Mouse (Mus musculus) neural tube, embryonic 15.5 days (tissue): ENCODE measurements at regions not wholly inside any gene's neighbourhood (a gene's known extent, or its start where the extent isn't known, plus 50 kb on each side); places are given as distances from the start of the nearest gene placed in this dataset.
A peak's percentile ranks its signal among the peaks of the same experiment; 100 is the strongest.

Experiments used
- ATAC-seq: fragments of 200-750 bp; cut with Nextera tagmentation; 2 replicates; pipeline ENCODE4 v1.8.0; 2017; ENCODE audit warnings: mild to moderate bottlenecking, moderate TSS enrichment, moderate library complexity; ENCODE audit not compliant: low FRiP score
- H3K27ac ChIP-seq: fragments of 300-500 bp; sonication (generic); replicated peaks from 2 replicates; pipeline ENCODE4 v1.5.1; 2015; ENCODE audit warnings: mild to moderate bottlenecking, inconsistent platforms
- H3K27me3 ChIP-seq: fragments of 300-500 bp; sonication (generic); replicated peaks from 2 replicates; pipeline ENCODE4 v1.6.1; 2015; ENCODE audit warnings: inconsistent platforms
- H3K36me3 ChIP-seq: fragments of 300-500 bp; sonication (generic); 2 replicates; pipeline ENCODE4 v1.6.1; 2015; ENCODE audit warnings: inconsistent platforms
- H3K4me1 ChIP-seq: fragments of 300-500 bp; sonication (generic); 2 replicates; pipeline ENCODE4 v1.6.1; 2015; ENCODE audit warnings: inconsistent platforms
- H3K4me2 ChIP-seq: fragments of 300-500 bp; sonication (generic); 2 replicates; pipeline ENCODE4 v1.6.1; 2015; ENCODE audit warnings: inconsistent platforms, mild to moderate bottlenecking, moderate library complexity
- H3K4me3 ChIP-seq: fragments of 300-500 bp; sonication (generic); replicated peaks from 2 replicates; pipeline ENCODE4 v1.5.1; 2015; ENCODE audit warnings: mild to moderate bottlenecking, inconsistent platforms
- H3K9ac ChIP-seq: fragments of 300-500 bp; sonication (generic); replicated peaks from 2 replicates; pipeline ENCODE4 v1.6.1; 2015; ENCODE audit warnings: mild to moderate bottlenecking, inconsistent platforms
- H3K9me3 ChIP-seq: fragments of 300-500 bp; sonication (generic); replicated peaks from 2 replicates; pipeline ENCODE4 v1.6.1; 2016; ENCODE audit warnings: inconsistent platforms
- WGBS: fragments of 180-500 bp; shearing (Covaris S2); methylation state at CpG from one replicate; pipeline ENCODE4 v1.1.7; 2015; ENCODE audit warnings: mixed read lengths; 5-methylcytosine and 5-hydroxymethylcytosine counted together

- peaks cover 33% of the 10 kb centered on the region for H3K27me3 ChIP-seq
- no peak overlapping the region for H3K9ac ChIP-seq
- H3K4me1 ChIP-seq = no peaks in the 10 kb centered on the region
- H3K36me3 ChIP-seq = no peaks in the 10 kb centered on the region
- ATAC-seq = no peak
- H3K27ac ChIP-seq = no peak overlapping the region
- no peak overlapping the region for H3K4me2 ChIP-seq
- H3K9me3 ChIP-seq = no peaks in the 10 kb centered on the region
- no peak overlapping the region for H3K4me3 ChIP-seq
- 90% methylated on average over 9 of the region's 9 CpGs for WGBS
Measured at GRCm38 (mm10) chr5:101596996-101597395, 67.8 kb downstream of the Nkx6-1 start.

- H3K27me3 ChIP-seq = peaks cover 41% of the 10 kb centered on the region
- no peaks in the 10 kb centered on the region for H3K9me3 ChIP-seq
- H3K4me3 ChIP-seq = no peak overlapping the region
- no peak overlapping the region for H3K27ac ChIP-seq
- no peak overlapping the region for H3K4me2 ChIP-seq
- no peaks in the 10 kb centered on the region for H3K36me3 ChIP-seq
- WGBS = 49% methylated on average over 5 of the region's 5 CpGs
- H3K9ac ChIP-seq = no peak overlapping the region
- peaks cover 14% of the 10 kb centered on the region for H3K4me1 ChIP-seq
- no peak for ATAC-seq
Measured at GRCm38 (mm10) chr5:101591236-101591635, 73.6 kb downstream of the Nkx6-1 start.

- peaks cover 14% of the 10 kb centered on the region for H3K4me1 ChIP-seq
- peaks cover 42% of the 10 kb centered on the region for H3K27me3 ChIP-seq
- H3K4me2 ChIP-seq = no peak overlapping the region
- WGBS = 20% methylated on average over 12 of the region's 13 CpGs
- no peaks in the 10 kb centered on the region for H3K36me3 ChIP-seq
- no peaks in the 10 kb centered on the region for H3K9me3 ChIP-seq
- H3K27ac ChIP-seq = no peak overlapping the region
- no peak overlapping the region for H3K9ac ChIP-seq
- no peak for ATAC-seq
- no peak overlapping the region for H3K4me3 ChIP-seq
Measured at GRCm38 (mm10) chr5:101590341-101591124, 74.3 kb downstream of the Nkx6-1 start.

- 40% methylated on average over 15 of the region's 15 CpGs for WGBS
- H3K4me3 ChIP-seq = no peak overlapping the region
- no peak overlapping the region for H3K27ac ChIP-seq
- no peak overlapping the region for H3K4me2 ChIP-seq
- no peaks in the 10 kb centered on the region for H3K9me3 ChIP-seq
- peaks cover 65% of the 10 kb centered on the region for H3K27me3 ChIP-seq
- H3K9ac ChIP-seq = no peak overlapping the region
- ATAC-seq = no peak
- no peaks in the 10 kb centered on the region for H3K36me3 ChIP-seq
- H3K4me1 ChIP-seq = no peaks in the 10 kb centered on the region
Measured at GRCm38 (mm10) chr5:101572966-101573365, 91.8 kb downstream of the Nkx6-1 start.

GRCm38 (mm10) chr5:101565770-101566169, 99.0 kb downstream of the Nkx6-1 start:
- WGBS = 30% methylated on average over 7 of the region's 7 CpGs
- no peak overlapping the region for H3K4me3 ChIP-seq
- H3K9ac ChIP-seq = no peak overlapping the region
- H3K9me3 ChIP-seq = no peaks in the 10 kb centered on the region
- no peak overlapping the region for H3K27ac ChIP-seq
- 0 out of 2 replicates have a peak, but pooled peaks cover 8% of the 10 kb centered on the region for H3K4me1 ChIP-seq
- H3K4me2 ChIP-seq = no peak overlapping the region
- peak; percentile 65 for ATAC-seq
- no peaks in the 10 kb centered on the region for H3K36me3 ChIP-seq
- peaks cover 35% of the 10 kb centered on the region for H3K27me3 ChIP-seq

GRCm38 (mm10) chr5:101560366-101560765, 104.4 kb downstream of the Nkx6-1 start:
- no peak overlapping the region for H3K4me3 ChIP-seq
- peaks cover 6% of the 10 kb centered on the region; the same call in 1 of the 2 replicates for H3K4me1 ChIP-seq
- no peak overlapping the region for H3K27ac ChIP-seq
- H3K36me3 ChIP-seq = no peaks in the 10 kb centered on the region
- no peaks in the 10 kb centered on the region for H3K9me3 ChIP-seq
- H3K27me3 ChIP-seq = peaks cover 25% of the 10 kb centered on the region; the same call in 1 of the 2 replicates
- ATAC-seq = no peak
- no peak overlapping the region for H3K4me2 ChIP-seq
- no peak overlapping the region for H3K9ac ChIP-seq

GRCm38 (mm10) chr5:101558279-101558987, 106.4 kb downstream of the Nkx6-1 start:
- no peaks in the 10 kb centered on the region for H3K9me3 ChIP-seq
- H3K27me3 ChIP-seq = peaks cover 17% of the 10 kb centered on the region; the same call in 1 of the 2 replicates
- H3K9ac ChIP-seq = no peak overlapping the region
- 62% methylated on average over 13 of the region's 13 CpGs for WGBS
- H3K4me3 ChIP-seq = no peak overlapping the region
- no peak overlapping the region for H3K4me2 ChIP-seq
- 0 out of 2 replicates have a peak overlapping the region, but pooled peaks have one; percentile 24 for H3K27ac ChIP-seq
- peaks cover 6% of the 10 kb centered on the region; the same call in 1 of the 2 replicates for H3K4me1 ChIP-seq
- peak; percentile 53; the same call in 1 of the 2 replicates for ATAC-seq
- no peaks in the 10 kb centered on the region for H3K36me3 ChIP-seq

GRCm38 (mm10) chr5:101557156-101557555, 107.6 kb downstream of the Nkx6-1 start:
- Histone ChIP-seq H3K9ac (no peak overlapping the region), H3K4me1 (peaks cover 6% of the 10 kb centered on the region; the same call in 1 of the 2 replicates), H3K36me3 (no peaks in the 10 kb centered on the region), H3K4me2 (no peak overlapping the region), H3K4me3 (no peak overlapping the region), H3K27me3 (peaks cover 27% of the 10 kb centered on the region), H3K9me3 (no peaks in the 10 kb centered on the region), H3K27ac (no peak overlapping the region)
- no peak for ATAC-seq
- WGBS = 77% methylated on average over 3 of the region's 3 CpGs

GRCm38 (mm10) chr5:101543326-101543725, 121.5 kb downstream of the Nkx6-1 start:
- WGBS = 30% methylated on average over 13 of the region's 13 CpGs
- no peak overlapping the region for H3K9ac ChIP-seq

GRCm38 (mm10) chr5:101539818-101540217, 125.0 kb downstream of the Nkx6-1 start:
- peaks cover 89% of the 10 kb centered on the region for H3K27me3 ChIP-seq
- no peaks in the 10 kb centered on the region for H3K36me3 ChIP-seq
- ATAC-seq = no peak
- no peak overlapping the region for H3K27ac ChIP-seq
- no peak overlapping the region for H3K4me2 ChIP-seq
- no peak overlapping the region for H3K4me3 ChIP-seq
- peaks cover 20% of the 10 kb centered on the region for H3K4me1 ChIP-seq
- H3K9me3 ChIP-seq = no peaks in the 10 kb centered on the region
- WGBS = 67% methylated on average over 1 of the region's 1 CpGs
- no peak overlapping the region for H3K9ac ChIP-seq

More at GRCm38 (mm10) chr5:101543326-101543725, 121.5 kb downstream of the Nkx6-1 start:
- ATAC-seq = no peak
- peaks cover 11% of the 10 kb centered on the region for H3K4me1 ChIP-seq
- no peak overlapping the region for H3K27ac ChIP-seq
- no peaks in the 10 kb centered on the region for H3K36me3 ChIP-seq
- no peak overlapping the region for H3K4me3 ChIP-seq
- peaks cover 89% of the 10 kb centered on the region for H3K27me3 ChIP-seq
- H3K9me3 ChIP-seq = no peaks in the 10 kb centered on the region
- H3K4me2 ChIP-seq = no peak overlapping the region

GRCm38 (mm10) chr5:101539254-101539549, 125.6 kb downstream of the Nkx6-1 start:
- Histone ChIP-seq H3K4me3 (no peak overlapping the region), H3K36me3 (no peaks in the 10 kb centered on the region), H3K9ac (no peak overlapping the region), H3K9me3 (no peaks in the 10 kb centered on the region), H3K4me1 (peaks cover 20% of the 10 kb centered on the region), H3K27ac (no peak overlapping the region), H3K27me3 (peaks cover 89% of the 10 kb centered on the region), H3K4me2 (peak overlapping the region; percentile 16; the same call in 1 of the 2 replicates)
- no peak for ATAC-seq
- WGBS = 8% methylated on average over 10 of the region's 10 CpGs
